Mouse (Mus musculus): ENCODE measurements around the gene Icam1. TPM values are rescaled to one million over a fixed set of nuclear protein-coding genes. Genes with fewer than 3 reads are reported as not detected.
A peak's percentile ranks its signal among the peaks of the same experiment; 100 is the strongest.

The Icam1 gene
- polyA plus RNA-seq, 1 experiment: 25.9 TPM

DNA sequence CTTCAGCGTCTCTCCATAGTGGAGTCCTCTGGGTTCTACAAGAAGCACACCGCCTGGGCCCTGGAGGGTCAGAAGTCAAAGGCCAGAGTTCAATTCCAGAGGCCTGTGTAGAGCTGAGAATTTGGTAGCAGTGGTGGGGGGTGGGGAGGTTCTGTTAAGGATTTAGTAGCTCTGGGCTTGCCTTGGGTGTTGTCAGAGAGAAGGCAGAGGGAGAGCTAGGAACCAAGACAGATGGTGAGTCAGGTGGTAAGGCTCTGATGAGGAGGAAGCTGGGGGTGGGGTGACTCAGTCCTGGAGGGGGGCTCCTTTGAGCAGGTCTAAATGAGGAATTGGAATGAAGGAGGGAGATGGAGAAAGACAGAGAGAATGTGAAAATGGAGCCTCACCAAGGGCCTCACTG lies 47.1 kb downstream of the Icam1 start:
- 81% methylated on average over 2 of the region's 2 CpGs for WGBS
- DNase-seq: no peak
- H3K4me3 ChIP-seq (ENCODE audit: insufficient read depth, low read depth, low read length): no peak overlapping the region
- no peaks in the 10 kb centered on the region for H3K36me3 ChIP-seq (ENCODE audit: control insufficient read depth, insufficient read depth, low read length)
- no peak for TF ChIP-seq POLR2A (IDR thresholded peaks at IDR 0.05; ENCODE audit: low read depth, low read length)
- TF ChIP-seq CTCF (conservative IDR thresholded peaks at IDR 0.05; ENCODE audit: insufficient read depth, insufficient read length, low read depth, low read length): no peak
- no peaks in the 10 kb centered on the region for H3K27me3 ChIP-seq (replicated peaks; ENCODE audit: control insufficient read depth, insufficient read depth, low read length)
- H3K4me1 ChIP-seq (ENCODE audit: control insufficient read depth, insufficient read depth, low read length): no peaks in the 10 kb centered on the region
- H3K27ac ChIP-seq (ENCODE audit: insufficient read depth, low read depth, low read length): no peak overlapping the region

DNA sequence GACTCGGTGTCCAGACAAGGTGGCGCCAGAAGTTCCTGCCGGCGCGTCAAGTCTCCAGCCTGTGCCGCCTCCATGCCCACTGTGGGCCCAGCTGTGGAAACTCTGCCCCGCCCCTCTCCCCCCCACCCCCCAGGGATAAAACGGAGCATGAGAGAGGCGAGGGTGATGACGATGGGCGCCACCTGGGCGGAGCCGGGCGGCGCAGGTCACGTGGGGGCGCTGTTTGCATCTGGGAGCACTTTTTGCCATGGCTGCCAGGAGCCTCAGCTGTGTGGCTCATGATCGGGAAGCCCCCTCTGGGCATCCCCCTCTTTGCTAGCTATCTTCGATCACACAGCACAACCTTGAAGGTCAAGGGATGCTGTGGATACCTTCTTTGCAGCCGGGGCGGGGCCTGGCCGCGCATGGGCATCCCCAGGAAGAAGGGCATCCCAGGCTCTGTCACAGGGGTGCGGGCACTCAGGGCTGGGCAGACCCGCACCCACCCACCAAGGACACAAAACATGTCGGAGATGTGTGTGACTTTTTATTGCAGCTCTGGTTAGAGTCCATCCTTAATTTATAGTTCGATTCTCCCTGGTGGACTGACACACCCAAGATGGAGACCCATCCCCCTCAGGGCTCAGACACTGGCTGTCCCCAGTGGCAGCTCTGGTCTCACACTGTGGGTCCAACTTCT lies 51.4 kb downstream of the Icam1 start, which contains the start of gene Zglp1:
Gene Zglp1, minus strand, starts transcription at position 88 of the 679 bp plus-strand sequence.
- H3K27ac ChIP-seq (ENCODE audit: insufficient read depth, low read depth, low read length): no peak within 1 kb of the TSS
- H3K4me3 ChIP-seq (ENCODE audit: insufficient read depth, low read depth, low read length): no peak within 1 kb of the TSS
- TF ChIP-seq CTCF (conservative IDR thresholded peaks at IDR 0.05; ENCODE audit: insufficient read depth, insufficient read length, low read depth, low read length) (no peak), POLR2A (IDR thresholded peaks at IDR 0.05; ENCODE audit: low read depth, low read length) (no peak)
- no peaks in the 10 kb centered on the region for H3K27me3 ChIP-seq (replicated peaks; ENCODE audit: control insufficient read depth, insufficient read depth, low read length)
- no peaks in the 10 kb centered on the region for H3K4me1 ChIP-seq (ENCODE audit: control insufficient read depth, insufficient read depth, low read length)
- H3K36me3 ChIP-seq (ENCODE audit: control insufficient read depth, insufficient read depth, low read length): no peaks in the 10 kb centered on the region
- DNase-seq: no peak
- WGBS: 88% methylated on average over 27 of the region's 27 CpGs

DNA sequence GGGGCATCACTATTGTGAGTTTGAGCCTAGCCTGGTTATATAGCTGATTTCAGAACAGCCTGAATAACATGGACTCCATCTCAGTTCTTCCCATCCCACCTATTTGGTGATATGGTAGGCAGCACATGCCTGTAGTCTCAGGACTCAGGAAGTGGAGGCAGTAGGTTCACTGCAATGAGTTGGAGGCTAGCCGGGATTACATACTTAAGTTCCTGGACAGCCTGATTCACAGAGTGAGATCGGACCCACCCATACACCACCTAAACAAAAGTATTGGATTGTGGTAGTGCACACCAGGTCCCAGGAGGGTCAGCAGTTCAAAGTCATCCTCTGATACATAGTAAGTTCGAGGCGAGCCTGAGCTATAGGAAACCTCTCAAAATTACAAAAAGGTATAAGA lies 56.9 kb downstream of the Icam1 start:
- H3K36me3 ChIP-seq (ENCODE audit: control insufficient read depth, insufficient read depth, low read length): no peaks in the 10 kb centered on the region
- peak overlapping the region; percentile 85 for H3K4me3 ChIP-seq (ENCODE audit: insufficient read depth, low read depth, low read length)
- H3K27me3 ChIP-seq (replicated peaks; ENCODE audit: control insufficient read depth, insufficient read depth, low read length): no peaks in the 10 kb centered on the region
- no peak overlapping the region for H3K27ac ChIP-seq (ENCODE audit: insufficient read depth, low read depth, low read length)
- TF ChIP-seq CTCF (conservative IDR thresholded peaks at IDR 0.05; ENCODE audit: insufficient read depth, insufficient read length, low read depth, low read length): no peak
- TF ChIP-seq POLR2A (IDR thresholded peaks at IDR 0.05; ENCODE audit: low read depth, low read length): no peak
- 8% methylated on average over 4 of the region's 4 CpGs for WGBS
- DNase-seq: no peak
- H3K4me1 ChIP-seq (ENCODE audit: control insufficient read depth, insufficient read depth, low read length): peaks cover 4% of the 10 kb centered on the region; the same call in 1 of the 2 replicates

DNA sequence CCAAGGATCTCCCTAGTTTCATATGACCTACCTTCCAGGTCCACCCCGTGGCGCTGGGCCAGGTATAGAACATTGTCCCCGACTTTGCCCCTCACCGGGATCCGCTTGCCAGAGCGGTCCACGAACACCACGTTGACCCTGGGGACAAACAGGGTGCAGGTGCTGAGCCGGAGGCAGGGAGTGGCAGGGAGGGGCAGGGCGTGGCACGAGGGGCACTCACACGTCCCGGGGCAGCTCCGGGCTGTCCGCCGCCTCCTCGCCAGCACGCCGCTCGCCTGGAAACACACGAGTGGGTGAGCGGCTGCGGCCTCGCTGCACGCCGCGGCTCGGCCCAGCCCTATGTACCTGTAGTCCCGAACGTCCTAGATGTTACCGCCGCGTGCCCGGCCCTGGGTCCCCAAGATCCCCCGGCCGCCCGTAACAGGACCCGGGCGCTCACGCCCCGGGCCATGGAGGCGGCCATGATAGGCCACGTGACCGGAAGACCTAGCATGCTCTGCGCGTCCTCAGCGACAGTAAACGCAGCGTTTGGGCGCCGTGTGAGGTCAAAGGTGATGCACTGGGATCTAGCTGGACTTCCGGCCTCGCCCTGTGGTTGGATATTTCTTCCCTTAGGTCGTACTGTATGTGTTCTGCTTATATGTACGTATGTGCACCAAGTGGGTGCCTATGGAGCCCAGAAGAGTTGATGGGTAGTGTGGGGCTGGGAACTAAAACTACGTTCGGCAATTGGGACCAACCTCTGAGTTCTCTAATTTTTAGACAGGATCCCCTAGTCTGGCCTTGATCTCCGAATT lies 57.5 kb downstream of the Icam1 start, which contains the start of the genes Gm49373 and Fdx1l:
Gene Gm49373, minus strand, starts transcription at position 53 of the 797 bp plus-strand sequence.
Gene Fdx1l, minus strand, starts transcription at position 571 of the 797 bp plus-strand sequence.
- TF ChIP-seq CTCF (conservative IDR thresholded peaks at IDR 0.05; ENCODE audit: insufficient read depth, insufficient read length, low read depth, low read length): no peak
- peak; percentile 35 for TF ChIP-seq POLR2A (IDR thresholded peaks at IDR 0.05; ENCODE audit: low read depth, low read length)
- Histone ChIP-seq H3K4me1 (ENCODE audit: control insufficient read depth, insufficient read depth, low read length) (peaks cover 4% of the 10 kb centered on the region; the same call in 1 of the 2 replicates), H3K36me3 (ENCODE audit: control insufficient read depth, insufficient read depth, low read length) (no peaks in the 10 kb centered on the region), H3K4me3 (ENCODE audit: insufficient read depth, low read depth, low read length) (peak within 1 kb of the TSS; percentile 85), H3K27ac (ENCODE audit: insufficient read depth, low read depth, low read length) (peak within 1 kb of the TSS; percentile 54), H3K27me3 (replicated peaks; ENCODE audit: control insufficient read depth, insufficient read depth, low read length) (no peaks in the 10 kb centered on the region)
- WGBS: 2% methylated on average over 58 of the region's 58 CpGs
- DNase-seq: peak; percentile 96

DNA sequence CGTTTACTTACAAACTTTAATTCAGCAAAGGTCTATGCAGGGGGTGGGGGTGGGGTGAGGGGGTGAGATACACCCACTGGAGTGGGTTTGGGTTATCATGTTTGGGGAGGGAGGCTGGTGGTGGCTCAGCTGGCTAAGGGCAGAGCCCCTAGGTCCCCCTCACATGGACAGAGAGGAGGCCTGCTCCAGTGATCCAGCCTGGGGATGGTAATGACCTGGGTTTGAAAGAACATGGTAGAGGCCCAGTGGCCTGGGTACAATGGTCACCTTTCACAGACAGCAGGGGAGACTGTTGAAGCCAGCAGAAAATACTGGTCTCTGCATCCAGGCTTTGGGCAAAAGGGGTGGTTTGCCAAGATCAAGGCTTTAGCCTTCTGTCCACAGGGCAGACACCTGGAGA lies 58.4 kb downstream of the Icam1 start:
- DNase-seq: no peak
- no peaks in the 10 kb centered on the region for H3K27me3 ChIP-seq (replicated peaks; ENCODE audit: control insufficient read depth, insufficient read depth, low read length)
- H3K27ac ChIP-seq (ENCODE audit: insufficient read depth, low read depth, low read length): no peak overlapping the region
- TF ChIP-seq CTCF (conservative IDR thresholded peaks at IDR 0.05; ENCODE audit: insufficient read depth, insufficient read length, low read depth, low read length): no peak
- no peak for TF ChIP-seq POLR2A (IDR thresholded peaks at IDR 0.05; ENCODE audit: low read depth, low read length)
- H3K4me3 ChIP-seq (ENCODE audit: insufficient read depth, low read depth, low read length): no peak overlapping the region
- 50% methylated on average over 1 of the region's 1 CpGs for WGBS
- H3K36me3 ChIP-seq (ENCODE audit: control insufficient read depth, insufficient read depth, low read length): no peaks in the 10 kb centered on the region
- H3K4me1 ChIP-seq (ENCODE audit: control insufficient read depth, insufficient read depth, low read length): peaks cover 4% of the 10 kb centered on the region; the same call in 1 of the 2 replicates

DNA sequence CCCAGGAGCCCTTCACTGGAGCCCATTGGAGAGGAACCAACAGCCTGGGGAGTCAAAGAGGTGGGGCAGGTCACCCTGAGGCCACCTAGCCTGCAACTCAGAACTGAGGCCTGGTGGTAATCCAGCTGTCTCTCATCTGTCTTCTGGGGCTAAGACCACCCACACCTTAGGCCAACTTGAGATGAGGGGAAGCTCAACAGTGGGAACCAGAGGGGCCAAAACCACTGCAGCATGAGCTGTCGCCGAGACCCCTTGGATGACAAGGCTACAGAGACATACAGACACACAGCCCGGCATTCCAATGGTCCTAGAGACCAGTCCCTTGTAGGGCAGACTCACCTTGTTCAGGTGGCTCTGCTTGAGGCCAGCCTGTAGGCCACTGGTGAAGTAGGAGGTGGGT lies 59.8 kb downstream of the Icam1 start:
- no peaks in the 10 kb centered on the region for H3K27me3 ChIP-seq (replicated peaks; ENCODE audit: control insufficient read depth, insufficient read depth, low read length)
- no peak for TF ChIP-seq POLR2A (IDR thresholded peaks at IDR 0.05; ENCODE audit: low read depth, low read length)
- TF ChIP-seq CTCF (conservative IDR thresholded peaks at IDR 0.05; ENCODE audit: insufficient read depth, insufficient read length, low read depth, low read length): no peak
- peaks cover 5% of the 10 kb centered on the region for H3K36me3 ChIP-seq (ENCODE audit: control insufficient read depth, insufficient read depth, low read length)
- WGBS: 81% methylated on average over 3 of the region's 3 CpGs
- H3K4me3 ChIP-seq (ENCODE audit: insufficient read depth, low read depth, low read length): no peak overlapping the region
- H3K4me1 ChIP-seq (ENCODE audit: control insufficient read depth, insufficient read depth, low read length): peaks cover 4% of the 10 kb centered on the region; the same call in 1 of the 2 replicates
- no peak overlapping the region for H3K27ac ChIP-seq (ENCODE audit: insufficient read depth, low read depth, low read length)
- no peak for DNase-seq

Other genes starting within 250 kb of the Icam1 start
- gene Col5a3, start 200.9 kb upstream of the Icam1 start, polyA plus RNA-seq (2012; rRNA removed): 2.1 and 3.0 TPM in 2 replicates
- not detected in 2 replicates for gene Rdh8, start 197.5 kb upstream of the Icam1 start, polyA plus RNA-seq (2012; rRNA removed)
- 31.7 and 40.3 TPM in 2 replicates for gene A230050P20Rik, start 147.3 kb upstream of the Icam1 start, polyA plus RNA-seq (2012; rRNA removed)
- 3.6 and 4.0 TPM in 2 replicates for gene Angptl6, start 136.3 kb upstream of the Icam1 start, polyA plus RNA-seq (2012; rRNA removed)
- 28.3 and 31.2 TPM in 2 replicates for gene Ppan, start 127.8 kb upstream of the Icam1 start, polyA plus RNA-seq (2012; rRNA removed)
- gene Eif3g, start 117.4 kb upstream of the Icam1 start, polyA plus RNA-seq (2012; rRNA removed): 93.1 and 116 TPM in 2 replicates
- 12.1 and 12.5 TPM in 2 replicates for gene Dnmt1, start 56.1 kb upstream of the Icam1 start, polyA plus RNA-seq (2012; rRNA removed)
- 3.5 and 4.0 TPM in 2 replicates for gene S1pr2, start 39.2 kb upstream of the Icam1 start, polyA plus RNA-seq (2012; rRNA removed)
- 175 and 213 TPM in 2 replicates for gene Mrpl4, start 13.2 kb upstream of the Icam1 start, polyA plus RNA-seq (2012; rRNA removed)
- 1.2 and 1.4 TPM in 2 replicates for gene Icam4, start 13.4 kb downstream of the Icam1 start, polyA plus RNA-seq (2012; rRNA removed)
- gene Icam5, start 16.1 kb downstream of the Icam1 start, polyA plus RNA-seq (2012; rRNA removed): 0.34 and 0.49 TPM in 2 replicates
- gene Zglp1, start 51.1 kb downstream of the Icam1 start, polyA plus RNA-seq (2012; rRNA removed): 0.38 TPM in 1 of 2 replicates, not detected in the other
- 0.20 and 0.27 TPM in 2 replicates for gene Gm49373, start 57.1 kb downstream of the Icam1 start, polyA plus RNA-seq (2012; rRNA removed)
- gene Fdx1l, start 57.6 kb downstream of the Icam1 start, polyA plus RNA-seq (2012; rRNA removed): 59.8 and 67.0 TPM in 2 replicates
- gene Gm38431, start 76.0 kb downstream of the Icam1 start, polyA plus RNA-seq (2012; rRNA removed): 1.1 and 2.6 TPM in 2 replicates
- gene Raver1, start 76.0 kb downstream of the Icam1 start, polyA plus RNA-seq (2012; rRNA removed): 45.8 and 47.3 TPM in 2 replicates
- gene Tyk2, start 115.3 kb downstream of the Icam1 start, polyA plus RNA-seq (2012; rRNA removed): 17.0 and 19.0 TPM in 2 replicates
- gene Cdc37, start 134.0 kb downstream of the Icam1 start, polyA plus RNA-seq (2012; rRNA removed): 53.1 and 72.6 TPM in 2 replicates
- gene Pde4a, start 149.7 kb downstream of the Icam1 start, polyA plus RNA-seq (2012; rRNA removed): 7.8 and 9.0 TPM in 2 replicates
- 42.8 and 52.4 TPM in 2 replicates for gene Keap1, start 223.4 kb downstream of the Icam1 start, polyA plus RNA-seq (2012; rRNA removed)
- gene S1pr5, start 232.5 kb downstream of the Icam1 start, polyA plus RNA-seq (2012; rRNA removed): 0.38 and 0.39 TPM in 2 replicates
- 67.0 and 71.9 TPM in 2 replicates for gene Atg4d, start 249.3 kb downstream of the Icam1 start, polyA plus RNA-seq (2012; rRNA removed)

Data from kidney, adult 2 months (tissue).